Mouse (Mus musculus): Measurements from ENCODE around the gene Hsd3b7.

DNA sequence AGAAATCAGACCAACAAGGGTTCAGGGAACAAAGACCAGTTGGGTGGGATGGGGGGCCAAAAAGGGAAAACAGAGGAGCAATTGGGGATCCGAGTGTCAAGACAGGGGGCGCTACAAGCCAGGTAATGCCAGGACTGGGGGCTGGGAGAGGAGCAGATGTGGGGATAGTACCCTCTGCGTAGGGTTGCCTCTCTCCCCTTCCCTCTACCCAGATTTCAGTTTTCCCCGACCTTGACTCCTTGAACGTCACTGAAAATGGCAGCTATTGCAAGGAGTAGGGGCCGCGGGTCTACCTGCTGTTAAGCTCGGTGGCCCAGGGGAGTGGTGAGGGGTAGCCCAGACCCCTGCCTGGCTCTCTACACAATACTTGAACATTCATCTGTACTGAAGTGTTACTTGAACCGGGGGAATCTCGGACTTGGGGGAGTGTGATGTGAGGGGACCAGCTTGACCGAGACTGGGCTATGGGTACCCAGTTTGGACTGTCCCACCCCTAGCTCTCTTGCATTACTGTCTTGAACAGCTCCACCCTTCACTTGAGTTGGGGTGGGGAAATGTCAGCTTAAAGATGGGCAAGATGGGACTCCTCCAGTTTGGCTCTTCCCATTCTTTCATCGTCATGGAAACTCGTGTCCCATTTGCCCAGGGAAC, 31.9 kb upstream of the Hsd3b7 start:
- TF ChIP-seq CTCF (IDR thresholded peaks at IDR 0.05; ENCODE audit: extremely low read depth, insufficient read depth, low read length) (no peak), POLR2A (IDR thresholded peaks at IDR 0.05; ENCODE audit: extremely low read depth, insufficient read depth, low read length) (peak; percentile 11; the same call in 1 of the 2 replicates)

All from cortical plate, adult 2 months (tissue).